Mouse (Mus musculus): ENCODE results near the gene Cdkal1.

DNA sequence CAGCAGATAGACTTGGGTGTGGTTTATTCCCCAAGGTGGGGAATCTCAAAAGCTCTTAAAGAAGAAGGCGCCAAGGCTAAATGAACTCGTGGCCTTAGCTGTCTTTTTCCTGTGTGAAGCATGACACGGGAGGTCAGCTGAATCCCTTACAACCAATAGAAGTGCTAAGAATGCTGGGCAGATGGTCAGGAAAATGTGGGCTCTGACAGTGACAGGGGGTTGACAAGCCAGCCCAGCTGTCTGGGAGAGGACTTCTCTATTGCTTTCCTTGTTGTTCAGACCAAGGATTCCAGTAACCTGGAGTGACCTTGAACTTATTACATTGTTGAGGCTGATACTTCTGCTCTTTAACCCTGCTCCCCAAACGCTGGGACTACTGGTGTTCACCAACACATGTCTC lies 564.9 kb downstream of the Cdkal1 start:
- no peak for TF ChIP-seq CTCF (conservative IDR thresholded peaks at IDR 0.05; ENCODE audit: low read length)
- no peak for TF ChIP-seq NANOG (IDR thresholded peaks at IDR 0.05; ENCODE audit: borderline replicate concordance, low read length)

Data from E14TG2a.4 (cell line).